Mouse (Mus musculus) gastrocnemius, postnatal 4 days (tissue): ENCODE data around the gene Cftr. TPM values are rescaled to one million over a fixed set of nuclear protein-coding genes. Genes with fewer than 3 reads are reported as not detected.

Source experiments
- DNase-seq, 2 experiments: peaks; one replicate each; pipeline ENCODE4 v3.0.0; 2021 to 2022; ENCODE audit warnings: low spot score in 2 of 2, mixed read lengths in 2 of 2
- long read RNA-seq, 2 experiments: library from polyadenylated mRNA; stranded (forward); transcript quantifications; one replicate each; pipeline ENCODE4 v2.0.0; 2021
- total RNA-seq, 2 experiments: library from RNA; stranded (reverse); gene quantifications; 2 replicates each; pipeline ENCODE4 v1.2.3; 2021

Gene Cftr
- total RNA-seq = not detected
- long read RNA-seq, experiment 1 = 0 reads
- long read RNA-seq, experiment 2 = 0 reads

GRCm38 (mm10) chr6:18170311-18170922 lies at the start of gene Cftr:
Gene Cftr (plus strand): TSS chr6:18170687.
- DNase-seq = no peak

GRCm38 (mm10) chr6:18127206-18127983 lies 43.1 kb upstream of the Cftr start:
- DNase-seq = no peak

DNA sequence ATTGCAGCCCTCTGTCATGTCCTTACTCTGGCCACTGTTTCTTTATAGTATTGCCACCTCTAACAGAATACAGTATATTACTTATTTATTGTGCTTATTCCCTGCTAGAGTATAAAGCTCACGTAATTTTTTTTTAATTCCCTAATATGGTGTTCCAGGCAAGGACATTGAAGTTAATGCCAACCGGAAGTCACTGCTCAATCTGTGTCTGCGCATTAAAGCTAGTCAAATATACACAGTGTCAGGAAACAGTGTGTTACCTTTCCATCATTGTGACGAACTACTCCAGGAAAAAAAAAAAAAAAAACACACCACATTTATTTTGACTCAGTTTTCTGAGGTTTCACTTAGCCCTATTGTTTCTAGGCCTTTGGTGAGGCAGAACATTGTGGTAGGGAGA lies 42.4 kb upstream of the Cftr start:
- DNase-seq = no peak

DNA sequence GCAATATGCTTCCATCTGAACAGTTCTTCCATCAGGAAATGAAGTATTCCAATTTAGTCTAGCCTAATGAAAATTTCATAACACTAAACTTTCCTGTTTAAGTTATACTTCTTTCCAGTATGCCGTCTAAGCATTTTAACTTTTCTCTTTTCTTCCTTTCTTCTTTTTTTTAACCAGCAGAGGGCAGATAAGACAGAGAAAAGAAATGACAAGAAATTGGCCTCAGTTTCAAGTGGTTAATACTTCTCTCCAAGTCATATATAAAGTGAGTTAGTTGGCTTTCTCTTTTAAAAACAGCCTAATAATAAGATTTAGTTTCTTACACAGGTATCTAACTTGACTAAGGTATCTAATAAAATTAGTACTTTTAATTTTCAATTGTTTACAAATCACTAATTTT lies 35.2 kb upstream of the Cftr start:
- no peak for DNase-seq

- no peak for DNase-seq
Measured at GRCm38 (mm10) chr6:18153031-18153430, 17.5 kb upstream of the Cftr start.

DNA sequence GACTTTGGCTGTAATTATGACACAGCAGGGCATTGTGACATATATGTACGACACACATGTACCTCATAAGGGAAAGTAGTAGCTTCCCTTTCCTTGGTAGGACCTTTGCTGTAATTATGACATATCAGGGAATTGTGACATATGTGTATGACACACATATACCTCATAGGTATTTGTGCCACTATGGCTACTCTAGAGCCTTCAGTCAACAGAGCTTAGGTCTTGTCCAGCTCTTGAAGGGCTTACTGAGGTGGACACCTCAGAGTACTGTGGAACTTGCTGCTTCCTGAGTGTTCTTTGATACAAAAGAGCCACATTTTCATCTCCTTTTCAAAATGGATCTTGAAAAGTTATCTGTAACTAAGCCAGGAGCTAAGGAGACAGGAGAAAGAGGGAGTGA lies 869 bp upstream of the Cftr start:
- DNase-seq = no peak

GRCm38 (mm10) chr6:18171614-18172013 lies 1.1 kb downstream of the Cftr start:
- DNase-seq = peak in 1 of 2 experiments; percentile 10

GRCm38 (mm10) chr6:18177509-18177908 lies 7.0 kb downstream of the Cftr start:
- no peak for DNase-seq

DNA sequence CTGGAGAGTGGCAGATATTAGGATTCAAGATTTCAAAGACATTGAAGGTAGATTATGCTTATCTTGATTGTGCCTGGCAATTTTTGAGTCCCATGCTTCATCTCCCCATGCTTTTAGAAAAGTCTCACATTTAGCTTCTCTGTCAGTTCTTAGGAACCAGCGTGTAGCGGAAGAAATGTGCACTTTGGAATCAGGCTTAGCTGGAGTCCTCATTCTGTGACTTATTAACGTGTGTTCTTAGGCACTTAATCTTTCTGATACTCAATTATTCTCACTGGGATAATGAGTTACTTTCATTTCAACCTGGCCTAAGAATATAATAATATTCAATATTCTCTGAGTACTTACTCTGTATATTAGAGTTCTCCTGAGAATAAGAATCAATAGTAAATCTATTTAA lies 10.2 kb downstream of the Cftr start:
- DNase-seq = no peak

DNA sequence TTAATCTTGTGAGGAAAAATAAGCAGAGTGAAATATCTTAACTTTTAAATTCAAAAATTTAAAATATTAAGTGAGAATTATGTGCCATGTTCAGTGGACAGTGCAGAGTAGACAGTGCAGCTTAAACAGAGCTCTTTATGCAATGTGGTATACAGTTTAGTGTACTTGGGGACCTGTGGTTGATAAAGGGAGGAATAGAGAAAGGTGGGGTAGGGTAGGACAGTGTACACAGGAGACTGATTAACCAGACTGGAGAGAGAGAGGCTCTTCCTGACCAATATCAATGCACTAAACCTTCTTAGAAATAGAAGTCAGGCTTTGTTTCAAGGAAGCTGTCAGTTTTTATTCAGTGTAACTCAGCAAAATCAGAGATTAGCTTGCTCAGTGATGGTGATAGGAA lies 12.4 kb downstream of the Cftr start:
- DNase-seq = no peak

GRCm38 (mm10) chr6:18220691-18221090 lies 50.2 kb downstream of the Cftr start:
- DNase-seq = no peak

DNA sequence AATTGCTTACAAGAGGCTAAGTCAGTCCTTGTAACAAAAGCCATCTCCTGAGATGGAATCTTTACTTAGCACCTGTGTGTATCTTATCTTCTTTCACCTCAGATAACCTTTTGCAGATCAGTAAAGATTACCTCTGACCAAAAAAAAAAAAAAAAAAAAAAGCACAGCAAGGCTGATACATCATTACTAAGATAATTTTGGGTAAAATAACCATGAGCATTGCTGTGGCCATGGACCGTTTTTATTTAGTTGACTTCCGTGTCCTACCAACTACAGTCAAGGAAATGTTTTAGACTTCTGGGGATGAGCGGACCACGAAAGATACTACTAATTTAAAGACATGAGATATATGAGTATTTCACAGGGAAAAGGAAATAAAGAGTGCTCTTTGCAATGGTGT lies 52.7 kb downstream of the Cftr start:
- no peak for DNase-seq

DNA sequence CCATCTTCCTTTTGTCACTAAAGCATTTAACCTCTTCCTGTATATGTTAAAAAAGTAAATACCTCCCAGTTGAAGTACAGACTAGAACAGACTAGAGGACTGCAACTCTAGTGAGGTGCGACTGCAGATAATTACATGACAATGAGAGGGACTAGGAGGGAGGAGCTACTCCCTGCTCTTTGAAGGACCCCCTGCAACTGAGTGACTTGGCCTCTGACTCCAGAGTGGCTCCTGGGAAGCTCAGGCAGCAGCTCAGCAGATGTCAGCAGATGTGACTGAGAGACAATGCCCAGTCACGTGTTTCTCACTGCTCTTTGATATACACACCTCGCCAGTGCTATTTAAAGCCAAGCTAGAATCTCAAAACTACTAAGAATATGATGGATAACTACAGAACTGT lies 54.7 kb downstream of the Cftr start:
- no peak for DNase-seq

DNA sequence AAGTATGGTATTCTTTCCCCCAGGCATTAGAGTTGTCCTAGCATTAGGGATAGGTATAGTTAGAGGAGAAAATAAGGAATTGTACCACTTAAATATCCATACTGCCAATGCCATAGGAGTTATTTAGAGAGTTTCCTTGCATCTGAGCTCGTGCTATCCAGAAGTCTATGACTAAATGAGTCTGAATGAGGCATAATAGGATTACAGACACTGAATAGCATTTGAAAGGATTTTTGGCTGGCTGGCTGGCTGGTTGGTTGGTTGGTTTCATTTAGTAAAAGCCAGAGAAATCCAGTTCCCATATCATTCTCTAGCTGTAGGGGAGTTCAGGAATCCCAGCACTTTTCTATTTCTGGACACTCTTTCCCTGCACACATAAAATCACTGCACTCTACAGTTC lies 76.0 kb downstream of the Cftr start:
- DNase-seq = no peak

DNA sequence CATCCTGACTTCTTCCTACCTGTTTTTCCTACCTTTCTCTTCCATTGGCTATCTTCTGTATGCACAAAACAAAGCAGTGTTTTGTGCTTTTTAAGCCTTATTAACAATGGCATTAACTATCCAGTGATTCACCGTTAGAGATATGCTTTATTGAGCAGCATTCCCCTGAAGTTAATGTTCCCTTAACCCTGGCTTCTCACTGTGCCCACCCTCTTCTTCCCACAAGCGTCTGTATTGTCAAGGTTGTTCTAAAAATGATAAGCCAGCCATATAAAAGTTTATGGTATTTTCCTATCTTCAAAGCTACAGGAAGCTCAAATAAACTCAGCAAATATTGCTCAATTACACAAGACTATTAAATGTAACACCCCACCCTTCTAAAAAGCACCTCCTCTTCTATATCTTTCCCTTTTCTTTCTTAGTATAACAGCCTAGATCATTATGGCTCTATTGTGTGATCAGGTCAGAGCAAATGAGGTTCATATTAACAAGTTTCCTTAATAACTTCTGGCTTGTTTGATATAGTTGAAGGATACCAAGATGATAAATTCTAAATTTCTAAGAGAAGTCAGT lies 77.5 kb downstream of the Cftr start:
- no peak for DNase-seq

GRCm38 (mm10) chr6:18248464-18248863 lies 78.0 kb downstream of the Cftr start:
- no peak for DNase-seq

DNA sequence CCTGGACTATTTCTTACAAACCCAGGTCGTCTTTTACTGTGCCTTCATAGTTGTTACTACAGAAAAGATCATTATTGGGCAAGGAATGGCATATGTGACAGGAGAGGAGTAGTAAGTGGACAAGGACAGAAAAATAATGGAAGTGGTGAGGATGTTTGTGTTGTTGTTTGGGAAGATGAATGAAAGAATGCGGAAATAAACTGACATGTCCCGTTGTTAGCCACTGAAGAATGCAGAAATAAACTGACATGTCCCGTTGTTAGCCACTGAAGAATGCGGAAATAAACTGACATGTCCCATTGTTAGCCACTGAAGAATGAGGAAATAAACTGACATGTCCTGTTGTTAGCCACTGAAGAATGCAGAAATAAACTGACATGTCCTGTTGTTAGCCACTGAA lies 84.1 kb downstream of the Cftr start:
- DNase-seq = no peak

DNA sequence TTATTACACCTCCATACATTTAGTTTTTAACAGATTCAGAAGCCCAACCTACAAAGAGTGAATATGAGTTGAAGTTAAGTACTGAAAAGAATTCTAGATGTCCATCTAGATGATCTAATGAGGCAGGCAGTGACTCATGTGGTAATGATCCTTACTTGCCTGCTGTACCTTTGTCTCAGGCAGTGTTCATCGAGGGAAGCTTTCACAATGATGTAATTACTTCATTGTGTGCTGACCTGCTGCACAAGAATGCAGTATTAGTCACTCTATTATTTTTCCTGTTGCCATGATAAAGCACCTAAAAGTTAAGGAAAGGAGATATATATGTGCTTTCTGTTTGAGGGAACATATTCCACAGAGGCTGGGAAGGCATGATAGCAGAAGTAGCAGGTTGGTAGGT lies 100.5 kb downstream of the Cftr start:
- no peak for DNase-seq

- no peak for DNase-seq
Measured at GRCm38 (mm10) chr6:18300781-18301180, 130.3 kb downstream of the Cftr start.

DNA sequence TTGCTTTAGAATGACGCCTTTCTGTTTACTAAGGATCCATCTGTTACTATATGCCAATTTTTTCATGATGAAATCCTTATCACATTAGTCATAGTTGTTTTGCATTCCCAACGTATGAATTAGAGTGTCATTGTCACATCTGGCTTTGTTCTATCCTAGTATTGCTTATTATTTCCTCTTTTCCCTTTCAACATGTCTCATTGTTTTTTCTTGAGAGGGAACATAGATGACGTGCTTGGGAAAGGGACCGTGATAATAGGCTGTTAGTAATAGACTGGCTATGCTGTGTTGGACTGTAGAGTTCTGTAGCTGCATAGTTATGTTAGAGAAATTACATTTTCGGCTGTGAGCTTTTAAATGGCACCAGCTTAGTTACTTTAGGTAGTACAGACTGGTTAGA lies 131.6 kb downstream of the Cftr start:
- no peak for DNase-seq

DNA sequence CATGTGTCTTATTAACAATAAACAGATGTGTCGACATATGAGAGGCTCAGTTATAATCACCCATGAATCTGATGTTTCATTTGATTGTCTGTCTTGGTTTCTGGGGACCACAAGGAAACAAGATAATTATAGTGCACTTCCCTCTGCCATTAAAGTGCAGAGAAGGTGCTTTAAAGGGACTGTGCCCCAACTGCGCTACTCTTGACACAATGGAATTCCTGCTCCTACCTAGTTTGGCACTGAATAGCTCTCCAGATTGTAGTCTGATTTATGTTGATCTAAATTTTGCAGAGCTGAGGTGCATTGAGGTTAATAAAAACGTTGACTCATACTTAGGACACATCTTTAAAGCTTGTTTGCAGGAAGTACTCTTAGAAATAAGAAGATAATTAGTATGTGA lies 132.7 kb downstream of the Cftr start:
- DNase-seq = no peak

GRCm38 (mm10) chr6:18305130-18305529 lies 134.6 kb downstream of the Cftr start:
- DNase-seq = no peak

DNA sequence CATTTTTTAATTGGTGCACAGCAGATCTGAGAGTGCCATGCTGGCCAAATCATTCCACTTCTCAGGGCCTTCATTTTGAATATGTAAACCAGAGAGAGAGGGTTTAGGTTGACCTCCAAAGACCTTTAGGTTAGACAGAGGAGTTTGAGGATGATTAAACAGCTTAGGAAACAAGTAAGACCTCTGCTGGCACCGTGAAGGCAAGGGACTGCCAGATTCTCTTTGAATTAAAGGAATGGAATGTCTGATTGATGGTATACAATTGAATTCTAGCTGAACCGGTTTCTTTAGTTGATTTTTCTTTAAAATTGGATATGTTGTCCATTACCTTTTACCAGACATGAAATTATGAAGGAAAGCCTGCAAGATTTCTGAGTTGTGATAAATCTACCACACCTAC lies 140.5 kb downstream of the Cftr start:
- DNase-seq = no peak
